Mouse (Mus musculus): Measurements from ENCODE around the gene Ppp1r15b. TPM values are rescaled to one million over a fixed set of nuclear protein-coding genes. Genes with fewer than 3 reads are reported as not detected.

Ppp1r15b gene
- polyA plus RNA-seq, 1 experiment from 2014 or later: 36.3 TPM

DNA sequence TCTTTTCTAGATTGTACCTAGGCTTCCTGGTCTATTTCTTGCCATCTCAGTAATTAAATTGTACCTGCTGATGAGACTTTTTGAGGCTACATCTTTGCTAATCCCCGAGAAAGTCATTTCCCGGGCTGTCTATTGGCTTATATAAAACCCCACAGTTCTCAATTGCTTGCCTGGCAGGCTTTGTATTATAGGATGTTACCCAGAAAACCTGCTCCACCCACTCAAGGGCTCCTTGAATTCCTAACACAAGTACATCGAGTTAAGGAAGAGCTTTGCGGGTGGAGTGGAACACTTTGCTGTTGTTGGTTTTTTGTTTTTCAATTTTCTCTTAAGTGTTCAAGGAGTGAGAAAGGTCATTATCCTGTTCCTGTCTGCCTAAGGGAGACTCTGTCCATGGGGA is 41.5 kb upstream of the Ppp1r15b start:
- no peaks in the 10 kb centered on the region for H3K27me3 ChIP-seq (replicated peaks; ENCODE audit: control insufficient read depth, insufficient read depth, low read length)
- H3K9me3 ChIP-seq (ENCODE audit: control insufficient read depth, low read length): no peaks in the 10 kb centered on the region
- H3K4me3 ChIP-seq (replicated peaks; ENCODE audit: low read length): no peak overlapping the region
- no peak overlapping the region for H3K4me2 ChIP-seq (ENCODE audit: low read length)
- H3K36me3 ChIP-seq (ENCODE audit: control insufficient read depth, insufficient read depth): peaks cover 9% of the 10 kb centered on the region; the same call in 1 of the 2 replicates
- H3K9ac ChIP-seq (replicated peaks; ENCODE audit: low read depth, low read length): no peak overlapping the region
- no peak for ATAC-seq
- no peak overlapping the region for H3K27ac ChIP-seq (ENCODE audit: low read length)
- H3K4me1 ChIP-seq (replicated peaks; ENCODE audit: control insufficient read depth, insufficient read depth, low read length): no peaks in the 10 kb centered on the region
- 83% methylated on average over 4 of the region's 4 CpGs for WGBS

DNA sequence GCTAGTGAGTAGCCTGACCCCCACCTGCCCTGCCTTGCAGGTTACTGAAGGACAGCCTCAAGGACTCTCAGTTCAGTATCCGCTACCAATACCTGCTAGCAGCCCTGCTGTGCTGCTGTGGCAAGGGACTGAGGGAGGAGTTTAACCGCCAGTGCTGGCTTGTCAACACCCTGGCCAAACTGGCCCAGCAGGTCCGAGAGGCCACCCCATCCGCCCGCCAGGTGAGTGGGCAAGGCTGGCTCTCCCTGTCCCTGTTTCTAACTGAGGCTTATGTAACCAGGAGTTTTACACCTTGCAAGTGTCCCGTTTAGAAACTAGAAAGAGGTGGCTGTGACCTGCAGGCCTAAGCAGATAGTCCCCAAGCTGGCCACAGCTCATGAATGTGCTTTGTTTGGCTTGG is 40.3 kb upstream of the Ppp1r15b start:
- H3K4me3 ChIP-seq (replicated peaks; ENCODE audit: low read length): no peak overlapping the region
- ATAC-seq: no peak
- H3K4me2 ChIP-seq (ENCODE audit: low read length): no peak overlapping the region
- H3K27ac ChIP-seq (ENCODE audit: low read length): no peak overlapping the region
- WGBS: 86% methylated on average over 6 of the region's 6 CpGs
- no peaks in the 10 kb centered on the region for H3K9me3 ChIP-seq (ENCODE audit: control insufficient read depth, low read length)
- H3K4me1 ChIP-seq (replicated peaks; ENCODE audit: control insufficient read depth, insufficient read depth, low read length): no peaks in the 10 kb centered on the region
- peaks cover 16% of the 10 kb centered on the region for H3K36me3 ChIP-seq (ENCODE audit: control insufficient read depth, insufficient read depth)
- no peak overlapping the region for H3K9ac ChIP-seq (replicated peaks; ENCODE audit: low read depth, low read length)
- H3K27me3 ChIP-seq (replicated peaks; ENCODE audit: control insufficient read depth, insufficient read depth, low read length): no peaks in the 10 kb centered on the region

DNA sequence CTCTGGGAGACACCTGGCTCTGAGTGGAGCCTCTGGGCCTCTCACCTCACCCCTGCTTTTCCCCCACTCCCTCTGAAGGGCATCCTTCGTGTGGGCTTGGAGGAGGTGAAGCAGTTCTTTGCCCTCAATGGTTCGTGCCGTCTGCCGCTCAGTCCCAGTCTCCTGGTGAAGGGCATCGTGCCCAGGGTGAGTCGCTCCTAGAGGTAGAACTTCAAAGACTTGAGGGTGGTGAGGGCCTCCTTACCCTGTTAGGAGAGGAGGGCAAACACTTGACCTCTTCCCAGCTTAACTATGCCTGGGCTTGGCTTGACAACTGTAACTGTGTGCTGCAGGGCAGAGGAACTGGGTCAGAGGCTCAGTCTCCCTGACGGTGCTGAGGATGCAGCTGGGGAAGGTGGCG is 39.5 kb upstream of the Ppp1r15b start:
- Histone ChIP-seq H3K9ac (replicated peaks; ENCODE audit: low read depth, low read length) (no peak overlapping the region), H3K27ac (ENCODE audit: low read length) (no peak overlapping the region), H3K4me1 (replicated peaks; ENCODE audit: control insufficient read depth, insufficient read depth, low read length) (no peaks in the 10 kb centered on the region), H3K4me3 (replicated peaks; ENCODE audit: low read length) (no peak overlapping the region), H3K36me3 (ENCODE audit: control insufficient read depth, insufficient read depth) (peaks cover 19% of the 10 kb centered on the region), H3K27me3 (replicated peaks; ENCODE audit: control insufficient read depth, insufficient read depth, low read length) (no peaks in the 10 kb centered on the region), H3K9me3 (ENCODE audit: control insufficient read depth, low read length) (no peaks in the 10 kb centered on the region), H3K4me2 (ENCODE audit: low read length) (no peak overlapping the region)
- 83% methylated on average over 8 of the region's 8 CpGs for WGBS
- ATAC-seq: no peak

- no peak overlapping the region for H3K27ac ChIP-seq (ENCODE audit: low read length)
- H3K4me1 ChIP-seq (replicated peaks; ENCODE audit: control insufficient read depth, insufficient read depth, low read length): no peaks in the 10 kb centered on the region
- H3K4me3 ChIP-seq (replicated peaks; ENCODE audit: low read length): no peak overlapping the region
- no peaks in the 10 kb centered on the region for H3K9me3 ChIP-seq (ENCODE audit: control insufficient read depth, low read length)
- no peaks in the 10 kb centered on the region for H3K27me3 ChIP-seq (replicated peaks; ENCODE audit: control insufficient read depth, insufficient read depth, low read length)
- ATAC-seq: no peak
- peaks cover 19% of the 10 kb centered on the region for H3K36me3 ChIP-seq (ENCODE audit: control insufficient read depth, insufficient read depth)
- no peak overlapping the region for H3K9ac ChIP-seq (replicated peaks; ENCODE audit: low read depth, low read length)
- H3K4me2 ChIP-seq (ENCODE audit: low read length): no peak overlapping the region
- WGBS: 95% methylated on average over 7 of the region's 7 CpGs
These were observed 37.2 kb upstream of the Ppp1r15b start for GRCm38 (mm10) chr1:133093719-133094118.

GRCm38 (mm10) chr1:133100980-133101798 is 29.8 kb upstream of the Ppp1r15b start:
- peaks cover 34% of the 10 kb centered on the region for H3K36me3 ChIP-seq (ENCODE audit: control insufficient read depth, insufficient read depth)
- H3K27ac ChIP-seq (ENCODE audit: low read length): no peak overlapping the region
- 39% methylated on average over 17 of the region's 17 CpGs for WGBS
- H3K9me3 ChIP-seq (ENCODE audit: control insufficient read depth, low read length): no peaks in the 10 kb centered on the region
- no peaks in the 10 kb centered on the region for H3K27me3 ChIP-seq (replicated peaks; ENCODE audit: control insufficient read depth, insufficient read depth, low read length)
- ATAC-seq: peak; percentile 70
- no peak overlapping the region for H3K9ac ChIP-seq (replicated peaks; ENCODE audit: low read depth, low read length)
- H3K4me3 ChIP-seq (replicated peaks; ENCODE audit: low read length): no peak overlapping the region
- no peaks in the 10 kb centered on the region for H3K4me1 ChIP-seq (replicated peaks; ENCODE audit: control insufficient read depth, insufficient read depth, low read length)
- H3K4me2 ChIP-seq (ENCODE audit: low read length): no peak overlapping the region

GRCm38 (mm10) chr1:133102108-133102507 is 28.8 kb upstream of the Ppp1r15b start:
- ATAC-seq: no peak
- H3K27ac ChIP-seq (ENCODE audit: low read length): no peak overlapping the region
- no peak overlapping the region for H3K9ac ChIP-seq (replicated peaks; ENCODE audit: low read depth, low read length)
- H3K27me3 ChIP-seq (replicated peaks; ENCODE audit: control insufficient read depth, insufficient read depth, low read length): no peaks in the 10 kb centered on the region
- H3K4me3 ChIP-seq (replicated peaks; ENCODE audit: low read length): no peak overlapping the region
- H3K9me3 ChIP-seq (ENCODE audit: control insufficient read depth, low read length): no peaks in the 10 kb centered on the region
- H3K4me2 ChIP-seq (ENCODE audit: low read length): no peak overlapping the region
- 88% methylated on average over 5 of the region's 5 CpGs for WGBS
- peaks cover 35% of the 10 kb centered on the region for H3K36me3 ChIP-seq (ENCODE audit: control insufficient read depth, insufficient read depth)
- H3K4me1 ChIP-seq (replicated peaks; ENCODE audit: control insufficient read depth, insufficient read depth, low read length): no peaks in the 10 kb centered on the region

- H3K9ac ChIP-seq (replicated peaks; ENCODE audit: low read depth, low read length): no peak overlapping the region
- no peaks in the 10 kb centered on the region for H3K9me3 ChIP-seq (ENCODE audit: control insufficient read depth, low read length)
- H3K27me3 ChIP-seq (replicated peaks; ENCODE audit: control insufficient read depth, insufficient read depth, low read length): no peaks in the 10 kb centered on the region
- no peak overlapping the region for H3K4me2 ChIP-seq (ENCODE audit: low read length)
- no peaks in the 10 kb centered on the region for H3K4me1 ChIP-seq (replicated peaks; ENCODE audit: control insufficient read depth, insufficient read depth, low read length)
- H3K4me3 ChIP-seq (replicated peaks; ENCODE audit: low read length): no peak overlapping the region
- H3K27ac ChIP-seq (ENCODE audit: low read length): no peak overlapping the region
- peaks cover 35% of the 10 kb centered on the region for H3K36me3 ChIP-seq (ENCODE audit: control insufficient read depth, insufficient read depth)
- no peak for ATAC-seq
- WGBS: 95% methylated on average over 7 of the region's 7 CpGs
These were observed 27.6 kb upstream of the Ppp1r15b start for GRCm38 (mm10) chr1:133103315-133103714.

DNA sequence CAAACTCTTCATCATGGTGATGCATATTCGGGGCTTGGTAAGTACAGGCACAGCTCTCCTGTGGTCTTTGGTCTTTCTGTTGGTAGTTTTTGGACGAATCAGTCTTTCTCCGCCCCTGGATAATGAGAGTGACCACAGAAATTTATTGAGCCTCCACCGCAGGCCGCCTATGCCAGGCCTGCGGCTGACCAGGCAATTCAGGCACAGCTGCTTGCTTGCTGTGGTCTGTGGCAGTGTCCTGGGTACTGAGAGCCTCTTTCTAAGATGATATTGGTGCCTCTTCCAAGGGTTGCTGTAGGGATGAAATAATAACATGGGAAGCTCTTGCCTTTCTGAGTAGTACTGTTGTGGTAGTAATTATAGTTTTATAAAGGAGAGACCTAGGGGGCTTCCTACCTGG is 27.1 kb upstream of the Ppp1r15b start:
- H3K36me3 ChIP-seq (ENCODE audit: control insufficient read depth, insufficient read depth): peaks cover 35% of the 10 kb centered on the region
- H3K9ac ChIP-seq (replicated peaks; ENCODE audit: low read depth, low read length): no peak overlapping the region
- H3K4me3 ChIP-seq (replicated peaks; ENCODE audit: low read length): no peak overlapping the region
- no peak for ATAC-seq
- no peak overlapping the region for H3K4me2 ChIP-seq (ENCODE audit: low read length)
- 96% methylated on average over 6 of the region's 6 CpGs for WGBS
- H3K9me3 ChIP-seq (ENCODE audit: control insufficient read depth, low read length): no peaks in the 10 kb centered on the region
- H3K4me1 ChIP-seq (replicated peaks; ENCODE audit: control insufficient read depth, insufficient read depth, low read length): no peaks in the 10 kb centered on the region
- no peak overlapping the region for H3K27ac ChIP-seq (ENCODE audit: low read length)
- H3K27me3 ChIP-seq (replicated peaks; ENCODE audit: control insufficient read depth, insufficient read depth, low read length): no peaks in the 10 kb centered on the region

- ATAC-seq: no peak
- H3K27ac ChIP-seq (ENCODE audit: low read length): no peak overlapping the region
- no peak overlapping the region for H3K4me3 ChIP-seq (replicated peaks; ENCODE audit: low read length)
- no peak overlapping the region for H3K9ac ChIP-seq (replicated peaks; ENCODE audit: low read depth, low read length)
- 90% methylated on average over 4 of the region's 4 CpGs for WGBS
- H3K4me2 ChIP-seq (ENCODE audit: low read length): no peak overlapping the region
- H3K9me3 ChIP-seq (ENCODE audit: control insufficient read depth, low read length): no peaks in the 10 kb centered on the region
- H3K4me1 ChIP-seq (replicated peaks; ENCODE audit: control insufficient read depth, insufficient read depth, low read length): no peaks in the 10 kb centered on the region
- no peaks in the 10 kb centered on the region for H3K36me3 ChIP-seq (ENCODE audit: control insufficient read depth, insufficient read depth)
- H3K27me3 ChIP-seq (replicated peaks; ENCODE audit: control insufficient read depth, insufficient read depth, low read length): no peaks in the 10 kb centered on the region
These were observed 14.8 kb upstream of the Ppp1r15b start for GRCm38 (mm10) chr1:133116108-133116507.

Data from forebrain, embryonic 16.5 days (tissue).